Mouse (Mus musculus) forelimb bud, embryonic 11.5 days (tissue): ENCODE results near the gene Aqp6.
A peak's percentile ranks its signal among the peaks of the same experiment; 100 is the strongest.

Source experiments
- DNase-seq: peaks from one replicate; pipeline ENCODE4 v3.0.0-alpha.2; 2012; ENCODE audit warnings: low read depth, low spot score

Aqp6 gene

GRCm38 (mm10) chr15:99597596-99597995, 3.6 kb upstream of the Aqp6 start:
- DNase-seq, result no peak

GRCm38 (mm10) chr15:99599245-99600070, 1.7 kb upstream of the Aqp6 start:
- no peak for DNase-seq

GRCm38 (mm10) chr15:99601823-99602120, 572 bp downstream of the Aqp6 start:
- no peak for DNase-seq

- DNase-seq, result no peak
Measured at GRCm38 (mm10) chr15:99602206-99602820, 1.1 kb downstream of the Aqp6 start.

GRCm38 (mm10) chr15:99603216-99603615, 2.0 kb downstream of the Aqp6 start:
- no peak for DNase-seq

- no peak for DNase-seq
Measured at GRCm38 (mm10) chr15:99605595-99605994, 4.4 kb downstream of the Aqp6 start.

- no peak for DNase-seq
Measured at GRCm38 (mm10) chr15:99606515-99606914, 5.3 kb downstream of the Aqp6 start.

- DNase-seq, result peak; percentile 48
Measured at GRCm38 (mm10) chr15:99607388-99608113, 6.4 kb downstream of the Aqp6 start.

GRCm38 (mm10) chr15:99608382-99609125, 7.4 kb downstream of the Aqp6 start:
- DNase-seq, result no peak

- no peak for DNase-seq
Measured at GRCm38 (mm10) chr15:99611563-99611962, 10.4 kb downstream of the Aqp6 start.

- DNase-seq, result no peak
Measured at GRCm38 (mm10) chr15:99614273-99614672, 13.1 kb downstream of the Aqp6 start.

- DNase-seq, result no peak
Measured at GRCm38 (mm10) chr15:99614753-99615152, 13.6 kb downstream of the Aqp6 start.

- DNase-seq, result no peak
Measured at GRCm38 (mm10) chr15:99615246-99615645, 14.0 kb downstream of the Aqp6 start.

GRCm38 (mm10) chr15:99618595-99618994, 17.4 kb downstream of the Aqp6 start:
- DNase-seq, result no peak

- no peak for DNase-seq
Measured at GRCm38 (mm10) chr15:99619821-99620220, 18.6 kb downstream of the Aqp6 start.

GRCm38 (mm10) chr15:99622063-99622462, 20.9 kb downstream of the Aqp6 start:
- DNase-seq, result no peak

- DNase-seq, result no peak
Measured at GRCm38 (mm10) chr15:99631618-99632017, 30.4 kb downstream of the Aqp6 start.

- no peak for DNase-seq
Measured at GRCm38 (mm10) chr15:99634702-99635101, 33.5 kb downstream of the Aqp6 start.

GRCm38 (mm10) chr15:99637405-99638123, 36.4 kb downstream of the Aqp6 start:
- DNase-seq, result no peak

GRCm38 (mm10) chr15:99638124-99638485, 36.9 kb downstream of the Aqp6 start:
- no peak for DNase-seq

- DNase-seq, result no peak
Measured at GRCm38 (mm10) chr15:99642622-99643021, 41.4 kb downstream of the Aqp6 start.
